Comparison of ENCODE assay signal across 16 mouse cellular contexts in genomic region chr6:122758732-122759131, GRCm38 (mm10). TPM values are rescaled to one million over a fixed set of nuclear protein-coding genes. Genes with fewer than 3 reads are reported as not detected.
DNase-seq lines count a peak whose midpoint lies in the region; ATAC-seq lines count a peak whose summit lies in the region.
"Had no signal": no experiment of that assay in that cellular context is flagged by ENCODE, and none has a peak within 500 bp of the region (broad histone marks: within the 10 kb centered on the region; RNA-seq: fewer than 3 reads in every experiment).

No protein-coding gene starts in this region.

- no peaks in the 10 kb centered on the region for H3K4me1 ChIP-seq in intestine, embryonic 16.5 days (ENCODE audit: control insufficient read depth, insufficient read depth, low read length)

- DNase-seq in adrenal gland, adult 2 months = peak; percentile 77
- DNase-seq in adrenal gland, postnatal 10 days = no peak
- peak; percentile 69 for DNase-seq in MEL-GATA-1-ER (ENCODE audit: extremely low read depth, low read depth)
- DNase-seq in left cerebral cortex, adult 11 months (ENCODE audit: low spot score) = no peak
- no peak for DNase-seq in left cerebral cortex, postnatal 10 days (ENCODE audit: extremely low spot score in 1 of 2, low spot score in 2 of 2)
- DNase-seq: B cell, adult 2 months; cerebellum, postnatal 36 days; lung, adult 2 months had no signal

- H3K4me2 ChIP-seq in intestine, embryonic 16.5 days (ENCODE audit: low read depth, low read length) = no peak overlapping the region
- H3K4me2 ChIP-seq: hindbrain, embryonic 13.5 days; midbrain, embryonic 13.5 days had no signal

- ATAC-seq in granulocyte monocyte progenitor cell, adult 5-6 weeks (replicated peaks; ENCODE audit: poor library complexity, severe bottlenecking) = peak; percentile 87
- ATAC-seq in megakaryocyte-erythroid progenitor cell, adult 5-6 weeks (replicated peaks; ENCODE audit: low FRiP score, low TSS enrichment, poor library complexity, severe bottlenecking) = peak; percentile 54
- ATAC-seq in intestine, embryonic 16.5 days = no peak
- ATAC-seq: midbrain, embryonic 13.5 days had no signal

- H3K36me3 ChIP-seq in intestine, embryonic 16.5 days (ENCODE audit: control insufficient read depth, insufficient read depth, low read length) = no peaks in the 10 kb centered on the region
- H3K36me3 ChIP-seq: heart, embryonic 10.5 days; hindbrain, embryonic 13.5 days; midbrain, embryonic 13.5 days had no signal

- H3K27me3 ChIP-seq in intestine, embryonic 16.5 days (replicated peaks; ENCODE audit: control insufficient read depth, insufficient read depth, low read length) = no peaks in the 10 kb centered on the region; the same call in 1 of the 2 replicates

- H3K27ac ChIP-seq in intestine, embryonic 16.5 days (ENCODE audit: low read length) = no peak overlapping the region
- H3K27ac ChIP-seq: heart, embryonic 10.5 days; hindbrain, embryonic 13.5 days; kidney, postnatal 0 days; midbrain, embryonic 13.5 days had no signal

- no peak overlapping the region for H3K4me3 ChIP-seq in intestine, embryonic 16.5 days (ENCODE audit: low read length)
- H3K4me3 ChIP-seq: heart, embryonic 10.5 days; hindbrain, embryonic 13.5 days; midbrain, embryonic 13.5 days had no signal

- intact Hi-C loops in left cerebral cortex, postnatal 10 days (cut with DNase I) = no loop called here

- H3K9ac ChIP-seq in intestine, embryonic 16.5 days (ENCODE audit: low read depth, low read length) = no peak overlapping the region
- H3K9ac ChIP-seq: hindbrain, embryonic 13.5 days; midbrain, embryonic 13.5 days had no signal

- WGBS in intestine, embryonic 16.5 days = 75% methylated on average over 5 of the region's 5 CpGs

- no peaks in the 10 kb centered on the region for H3K9me3 ChIP-seq in intestine, embryonic 16.5 days (ENCODE audit: control insufficient read depth, low read length)
- H3K9me3 ChIP-seq: heart, embryonic 10.5 days; hindbrain, embryonic 13.5 days; midbrain, embryonic 13.5 days had no signal

RNA-seq across cellular contexts. Expression of gene Slc2a3, which starts 42.7 kb away (rescaled TPM):
- 10 to 100 TPM in 1 of 2 experiments, 1 to 10 TPM in 1; 5.2 to 10.5 TPM for total RNA-seq in adrenal gland, adult 2 months (2021)
- 2.1 and 2.2 TPM in 2 replicates for polyA plus RNA-seq in adrenal gland, adult 2 months (2012; rRNA removed)
- 10 to 100 TPM; 10.1 to 12.9 TPM for total RNA-seq in adrenal gland, postnatal 10 days (2021)
- total RNA-seq in granulocyte monocyte progenitor cell, adult 5-6 weeks (2014; fragmentation: Nextera tagmentation) = 4.7 and 6.5 TPM in 2 replicates
- total RNA-seq in granulocyte monocyte progenitor cell, adult 5-6 weeks (2017) = 8.4 and 8.8 TPM in 2 replicates
- total RNA-seq in megakaryocyte-erythroid progenitor cell, adult 5-6 weeks (2014; fragmentation: Nextera tagmentation) = 13.3 and 18.9 TPM in 2 replicates
- 21.5 and 26.2 TPM in 2 replicates for total RNA-seq in megakaryocyte-erythroid progenitor cell, adult 5-6 weeks (2017)
- polyA plus RNA-seq in intestine, embryonic 16.5 days (2015; fragmentation: Nextera tagmentation; extraction: Ambion mirVana) = 8.9 and 9.5 TPM in 2 replicates
- 100 to 1,000 TPM; 127 to 133 TPM for total RNA-seq in left cerebral cortex, postnatal 10 days (2021)

RNA-seq across cellular contexts. Expression of gene Nanog, which starts 51.4 kb away (rescaled TPM):
- not detected for total RNA-seq in adrenal gland, adult 2 months (2021)
- polyA plus RNA-seq in adrenal gland, adult 2 months (2012; rRNA removed) = not detected in 2 replicates
- total RNA-seq in adrenal gland, postnatal 10 days (2021) = not detected
- total RNA-seq in granulocyte monocyte progenitor cell, adult 5-6 weeks (2014; fragmentation: Nextera tagmentation) = not detected in 2 replicates
- total RNA-seq in granulocyte monocyte progenitor cell, adult 5-6 weeks (2017) = not detected in 2 replicates
- total RNA-seq in megakaryocyte-erythroid progenitor cell, adult 5-6 weeks (2014; fragmentation: Nextera tagmentation) = not detected in 2 replicates
- total RNA-seq in megakaryocyte-erythroid progenitor cell, adult 5-6 weeks (2017) = not detected in 2 replicates
- polyA plus RNA-seq in intestine, embryonic 16.5 days (2015; fragmentation: Nextera tagmentation; extraction: Ambion mirVana) = 0.06 and 0.18 TPM in 2 replicates
- not detected for total RNA-seq in left cerebral cortex, postnatal 10 days (2021)
- total RNA-seq: left cerebral cortex, adult 8-10 months had no signal
- polyA plus RNA-seq: kidney, postnatal 0 days had no signal

Comparison
In these comparisons a context has a peak if more than half of its experiments do, and no peak if none do; other contexts are left out.
1. DNase-seq: peak in adrenal gland, adult 2 months (single experiment) and MEL-GATA-1-ER (single experiment); none in adrenal gland, postnatal 10 days (single experiment), left cerebral cortex, adult 11 months (single experiment) and left cerebral cortex, postnatal 10 days (0 of 2).
2. RNA of gene Slc2a3, which starts 42.7 kb away (total RNA-seq): 127 to 133 TPM in left cerebral cortex, postnatal 10 days; 13.3 to 26.2 TPM in megakaryocyte-erythroid progenitor cell, adult 5-6 weeks, 10.1 to 12.9 TPM in adrenal gland, postnatal 10 days, 5.2 to 10.5 TPM in adrenal gland, adult 2 months and 4.7 to 8.8 TPM in granulocyte monocyte progenitor cell, adult 5-6 weeks; every median in the first group is over 4 times any median in the second.